Mouse (Mus musculus): ENCODE data around the gene Tcf7l2. TPM values are rescaled to one million over a fixed set of nuclear protein-coding genes. Genes with fewer than 3 reads are reported as not detected.

Tcf7l2 gene
- polyA plus RNA-seq, 1 experiment from 2014 or later, result 150 TPM

- 85% methylated on average over 7 of the region's 7 CpGs for WGBS
- H3K27me3 ChIP-seq (ENCODE audit: control insufficient read depth, insufficient read depth, low read length), result no peaks in the 10 kb centered on the region; the same call in 1 of the 2 replicates
- H3K36me3 ChIP-seq (ENCODE audit: control insufficient read depth, insufficient read depth, low read length), result peaks cover 5% of the 10 kb centered on the region; the same call in 1 of the 2 replicates
- H3K4me1 ChIP-seq (replicated peaks; ENCODE audit: control insufficient read depth, insufficient read depth, low read length), result peaks cover 10% of the 10 kb centered on the region; the same call in 1 of the 2 replicates
- no peak overlapping the region for H3K27ac ChIP-seq (ENCODE audit: low read depth, low read length)
- DNase-seq (ENCODE audit: low spot score) (no peak), ATAC-seq (replicated peaks; ENCODE audit: low FRiP score) (no peak)
- no peak overlapping the region for H3K9ac ChIP-seq (ENCODE audit: low read length)
- no peaks in the 10 kb centered on the region for H3K9me3 ChIP-seq (ENCODE audit: control insufficient read depth, low read length)
- H3K4me2 ChIP-seq (ENCODE audit: low read depth, low read length, severe bottlenecking), result no peak overlapping the region
- H3K4me3 ChIP-seq (ENCODE audit: low read depth, low read length), result no peak overlapping the region
Observed at GRCm38 (mm10) chr19:55915506-55915905, 173.9 kb downstream of the Tcf7l2 start.

GRCm38 (mm10) chr19:55916211-55916610 is 174.6 kb downstream of the Tcf7l2 start:
- 92% methylated on average over 3 of the region's 3 CpGs for WGBS
- Histone ChIP-seq H3K9me3 (ENCODE audit: control insufficient read depth, low read length) (no peaks in the 10 kb centered on the region), H3K27ac (ENCODE audit: low read depth, low read length) (no peak overlapping the region), H3K27me3 (ENCODE audit: control insufficient read depth, insufficient read depth, low read length) (no peaks in the 10 kb centered on the region; the same call in 1 of the 2 replicates), H3K4me1 (replicated peaks; ENCODE audit: control insufficient read depth, insufficient read depth, low read length) (peaks cover 10% of the 10 kb centered on the region; the same call in 1 of the 2 replicates), H3K4me3 (ENCODE audit: low read depth, low read length) (no peak overlapping the region), H3K4me2 (ENCODE audit: low read depth, low read length, severe bottlenecking) (no peak overlapping the region), H3K36me3 (ENCODE audit: control insufficient read depth, insufficient read depth, low read length) (peaks cover 5% of the 10 kb centered on the region; the same call in 1 of the 2 replicates), H3K9ac (ENCODE audit: low read length) (no peak overlapping the region)
- no peak for ATAC-seq (replicated peaks; ENCODE audit: low FRiP score)
- DNase-seq (ENCODE audit: low spot score), result no peak

GRCm38 (mm10) chr19:55923789-55924426 is 182.3 kb downstream of the Tcf7l2 start:
- DNase-seq (ENCODE audit: low spot score) (peak; percentile 82), ATAC-seq (replicated peaks; ENCODE audit: low FRiP score) (peak; percentile 84)
- peaks cover 14% of the 10 kb centered on the region; the same call in 1 of the 2 replicates for H3K27me3 ChIP-seq (ENCODE audit: control insufficient read depth, insufficient read depth, low read length)
- H3K9me3 ChIP-seq (ENCODE audit: control insufficient read depth, low read length), result no peaks in the 10 kb centered on the region
- no peak overlapping the region for H3K27ac ChIP-seq (ENCODE audit: low read depth, low read length)
- no peak overlapping the region for H3K9ac ChIP-seq (ENCODE audit: low read length)
- H3K4me1 ChIP-seq (replicated peaks; ENCODE audit: control insufficient read depth, insufficient read depth, low read length), result 0 out of 2 replicates have a peak, but pooled peaks cover 3% of the 10 kb centered on the region
- H3K36me3 ChIP-seq (ENCODE audit: control insufficient read depth, insufficient read depth, low read length), result peaks cover 5% of the 10 kb centered on the region; the same call in 1 of the 2 replicates
- no peak overlapping the region for H3K4me2 ChIP-seq (ENCODE audit: low read depth, low read length, severe bottlenecking)
- WGBS, result 11% methylated on average over 12 of the region's 12 CpGs
- no peak overlapping the region for H3K4me3 ChIP-seq (ENCODE audit: low read depth, low read length)

GRCm38 (mm10) chr19:55924800-55925199 is 183.2 kb downstream of the Tcf7l2 start:
- peaks cover 5% of the 10 kb centered on the region; the same call in 1 of the 2 replicates for H3K36me3 ChIP-seq (ENCODE audit: control insufficient read depth, insufficient read depth, low read length)
- H3K9me3 ChIP-seq (ENCODE audit: control insufficient read depth, low read length), result no peaks in the 10 kb centered on the region
- no peak overlapping the region for H3K4me3 ChIP-seq (ENCODE audit: low read depth, low read length)
- WGBS, result 87% methylated on average over 4 of the region's 4 CpGs
- peaks cover 14% of the 10 kb centered on the region; the same call in 1 of the 2 replicates for H3K27me3 ChIP-seq (ENCODE audit: control insufficient read depth, insufficient read depth, low read length)
- H3K9ac ChIP-seq (ENCODE audit: low read length), result no peak overlapping the region
- DNase-seq (ENCODE audit: low spot score) (no peak), ATAC-seq (replicated peaks; ENCODE audit: low FRiP score) (no peak)
- H3K4me2 ChIP-seq (ENCODE audit: low read depth, low read length, severe bottlenecking), result no peak overlapping the region
- H3K4me1 ChIP-seq (replicated peaks; ENCODE audit: control insufficient read depth, insufficient read depth, low read length), result 0 out of 2 replicates have a peak, but pooled peaks cover 3% of the 10 kb centered on the region
- no peak overlapping the region for H3K27ac ChIP-seq (ENCODE audit: low read depth, low read length)

GRCm38 (mm10) chr19:55925425-55925803 is 183.8 kb downstream of the Tcf7l2 start:
- WGBS, result 81% methylated on average over 7 of the region's 7 CpGs
- Histone ChIP-seq H3K4me2 (ENCODE audit: low read depth, low read length, severe bottlenecking) (no peak overlapping the region), H3K4me1 (replicated peaks; ENCODE audit: control insufficient read depth, insufficient read depth, low read length) (0 out of 2 replicates have a peak, but pooled peaks cover 3% of the 10 kb centered on the region), H3K9ac (ENCODE audit: low read length) (no peak overlapping the region), H3K4me3 (ENCODE audit: low read depth, low read length) (no peak overlapping the region), H3K27me3 (ENCODE audit: control insufficient read depth, insufficient read depth, low read length) (peaks cover 14% of the 10 kb centered on the region; the same call in 1 of the 2 replicates), H3K36me3 (ENCODE audit: control insufficient read depth, insufficient read depth, low read length) (peaks cover 2% of the 10 kb centered on the region; the same call in 1 of the 2 replicates), H3K27ac (ENCODE audit: low read depth, low read length) (no peak overlapping the region), H3K9me3 (ENCODE audit: control insufficient read depth, low read length) (no peaks in the 10 kb centered on the region)
- peak; percentile 50 for DNase-seq (ENCODE audit: low spot score)
- no peak for ATAC-seq (replicated peaks; ENCODE audit: low FRiP score)

GRCm38 (mm10) chr19:55925804-55926521 is 184.3 kb downstream of the Tcf7l2 start:
- DNase-seq (ENCODE audit: low spot score) (peak; percentile 51), ATAC-seq (replicated peaks; ENCODE audit: low FRiP score) (no peak; the same call in 1 of the 2 replicates)
- no peak overlapping the region for H3K4me3 ChIP-seq (ENCODE audit: low read depth, low read length)
- no peak overlapping the region for H3K9ac ChIP-seq (ENCODE audit: low read length)
- no peaks in the 10 kb centered on the region for H3K9me3 ChIP-seq (ENCODE audit: control insufficient read depth, low read length)
- no peak overlapping the region for H3K4me2 ChIP-seq (ENCODE audit: low read depth, low read length, severe bottlenecking)
- peaks cover 14% of the 10 kb centered on the region; the same call in 1 of the 2 replicates for H3K27me3 ChIP-seq (ENCODE audit: control insufficient read depth, insufficient read depth, low read length)
- 0 out of 2 replicates have a peak, but pooled peaks cover 3% of the 10 kb centered on the region for H3K4me1 ChIP-seq (replicated peaks; ENCODE audit: control insufficient read depth, insufficient read depth, low read length)
- H3K27ac ChIP-seq (ENCODE audit: low read depth, low read length), result no peak overlapping the region
- WGBS, result 80% methylated on average over 16 of the region's 16 CpGs
- H3K36me3 ChIP-seq (ENCODE audit: control insufficient read depth, insufficient read depth, low read length), result peaks cover 2% of the 10 kb centered on the region; the same call in 1 of the 2 replicates

- H3K27ac ChIP-seq (ENCODE audit: low read depth, low read length), result no peak overlapping the region
- peaks cover 7% of the 10 kb centered on the region for H3K36me3 ChIP-seq (ENCODE audit: control insufficient read depth, insufficient read depth, low read length)
- no peak overlapping the region for H3K4me3 ChIP-seq (ENCODE audit: low read depth, low read length)
- no peak overlapping the region for H3K9ac ChIP-seq (ENCODE audit: low read length)
- no peak overlapping the region for H3K4me2 ChIP-seq (ENCODE audit: low read depth, low read length, severe bottlenecking)
- no peaks in the 10 kb centered on the region; the same call in 1 of the 2 replicates for H3K9me3 ChIP-seq (ENCODE audit: control insufficient read depth, low read length)
- WGBS, result 90% methylated on average over 16 of the region's 16 CpGs
- H3K4me1 ChIP-seq (replicated peaks; ENCODE audit: control insufficient read depth, insufficient read depth, low read length), result 0 out of 2 replicates have a peak, but pooled peaks cover 3% of the 10 kb centered on the region
- DNase-seq (ENCODE audit: low spot score), result peak; percentile 47
- ATAC-seq (replicated peaks; ENCODE audit: low FRiP score), result no peak
- peaks cover 8% of the 10 kb centered on the region; the same call in 1 of the 2 replicates for H3K27me3 ChIP-seq (ENCODE audit: control insufficient read depth, insufficient read depth, low read length)
Observed at GRCm38 (mm10) chr19:55926858-55927673, 185.4 kb downstream of the Tcf7l2 start.

GRCm38 (mm10) chr19:55927674-55928061 is 186.0 kb downstream of the Tcf7l2 start:
- ATAC-seq (replicated peaks; ENCODE audit: low FRiP score), result no peak
- WGBS, result 93% methylated on average over 9 of the region's 9 CpGs

More at GRCm38 (mm10) chr19:55927674-55928061, 186.0 kb downstream of the Tcf7l2 start:
- Histone ChIP-seq H3K4me3 (ENCODE audit: low read depth, low read length) (no peak overlapping the region), H3K27ac (ENCODE audit: low read depth, low read length) (no peak overlapping the region), H3K9me3 (ENCODE audit: control insufficient read depth, low read length) (no peaks in the 10 kb centered on the region; the same call in 1 of the 2 replicates), H3K9ac (ENCODE audit: low read length) (no peak overlapping the region), H3K27me3 (ENCODE audit: control insufficient read depth, insufficient read depth, low read length) (peaks cover 3% of the 10 kb centered on the region; the same call in 1 of the 2 replicates), H3K4me2 (ENCODE audit: low read depth, low read length, severe bottlenecking) (no peak overlapping the region), H3K36me3 (ENCODE audit: control insufficient read depth, insufficient read depth, low read length) (peaks cover 7% of the 10 kb centered on the region), H3K4me1 (replicated peaks; ENCODE audit: control insufficient read depth, insufficient read depth, low read length) (0 out of 2 replicates have a peak, but pooled peaks cover 3% of the 10 kb centered on the region)
- DNase-seq (ENCODE audit: low spot score), result peak; percentile 48

All from forebrain, embryonic 11.5 days (tissue).